Mouse (Mus musculus): Measurements from ENCODE around the gene Narf.

- TF ChIP-seq CTCF (IDR thresholded peaks at IDR 0.05; ENCODE audit: control insufficient read depth, insufficient read depth, insufficient read length) (no peak), FOSL1 (IDR thresholded peaks at IDR 0.05; ENCODE audit: insufficient read depth, low read length, poor library complexity, severe bottlenecking) (no peak), MYOG (IDR thresholded peaks at IDR 0.05; ENCODE audit: control insufficient read depth, extremely low read depth, insufficient read length) (no peak)
Observed at GRCm38 (mm10) chr11:121216831-121217230, 20.2 kb upstream of the Narf start.

Measured in C2C12 (cell line).